Mouse (Mus musculus) testis, adult 2 months (tissue): ENCODE results near the gene Spryd4.

ENCODE experiments used
- CTCF ChIP-seq: fragments of 200-500 bp; IDR thresholded peaks from 2 replicates; pipeline ENCODE4 v1.5.1; 2012; ENCODE audit warnings: low read depth, mild to moderate bottlenecking, inconsistent platforms, low read length, moderate library complexity; ENCODE audit not compliant: control insufficient read depth, insufficient read depth, insufficient replicate concordance
- POLR2A ChIP-seq: fragments of 200-500 bp; IDR thresholded peaks from 2 replicates; pipeline ENCODE4 v1.6.1; 2012; ENCODE audit warnings: low read depth, mild to moderate bottlenecking, inconsistent platforms, low read length, moderate library complexity; ENCODE audit not compliant: control insufficient read depth

GRCm38 (mm10) chr10:128210131-128210530 lies 1.5 kb downstream of the Spryd4 start:
- TF ChIP-seq CTCF (no peak), POLR2A (no peak)
